Mouse (Mus musculus): Measurements from ENCODE around the gene Gpatch8. TPM values are rescaled to one million over a fixed set of nuclear protein-coding genes. Genes with fewer than 3 reads are reported as not detected.

The Gpatch8 gene
- total and polyA plus RNA-seq, 3 experiments: 17.9 to 29.7 (median 25.8) TPM

GRCm38 (mm10) chr11:102572866-102573663 is 16.9 kb upstream of the Gpatch8 start:
- Histone ChIP-seq H3K4me1 (ENCODE audit: control insufficient read depth in 1 of 2, insufficient read depth in 2 of 2, low read length in 2 of 2) (peaks cover 5 to 12% of the 10 kb centered on the region in 2 experiments), H3K27ac (ENCODE audit: control insufficient read depth, low read depth, low read length) (peak overlapping the region; percentile 26; the same call in 1 of the 2 replicates), H3K9ac (ENCODE audit: control insufficient read depth, low read depth, low read length, poor library complexity, severe bottlenecking) (peak overlapping the region; percentile 76), H3K79me2 (ENCODE audit: control insufficient read depth, insufficient read depth, low read length, poor library complexity) (no peaks in the 10 kb centered on the region; the same call in 1 of the 2 replicates), H3K4me3 (ENCODE audit: control insufficient read depth in 1 of 2, insufficient read depth in 1 of 2, low read depth in 2 of 2, low read length in 2 of 2) (peak overlapping the region; percentile 51 to 59), H3K27me3 (ENCODE audit: control insufficient read depth in 1 of 2, insufficient read depth in 2 of 2, low read length in 2 of 2) (no peaks in the 10 kb centered on the region), H3K36me3 (ENCODE audit: control insufficient read depth in 1 of 2, insufficient read depth in 2 of 2, low read length in 2 of 2) (peaks cover 0 to 11% of the 10 kb centered on the region in 2 experiments; a peak in 2 of 4 replicates), H3K9me3 (replicated peaks; ENCODE audit: insufficient read depth, low read length) (no peaks in the 10 kb centered on the region)
- DNase-seq (ENCODE audit: low read depth, low spot score): peak; percentile 96
- TF ChIP-seq GATA1 (IDR thresholded peaks at IDR 0.05; ENCODE audit: low read depth, low read length) (no peak), MAFK (IDR thresholded peaks at IDR 0.05; ENCODE audit: borderline replicate concordance, low read depth, low read length) (no peak), ETS1 (IDR thresholded peaks at IDR 0.05; ENCODE audit: low read depth, low read length) (no peak), MYB (IDR thresholded peaks at IDR 0.05; ENCODE audit: low read depth, low read length) (no peak), ZNF384 (IDR thresholded peaks at IDR 0.05; ENCODE audit: low read depth, low read length) (peak; percentile 24; the same call in 1 of the 2 replicates), MEF2A (IDR thresholded peaks at IDR 0.05; ENCODE audit: extremely low read depth, insufficient replicate concordance, low read depth, low read length, poor library complexity, severe bottlenecking) (no peak), SIN3A (IDR thresholded peaks at IDR 0.05; ENCODE audit: low read length) (0 out of 2 replicates have a peak, but pooled peaks have one; percentile 5), ELF1 (IDR thresholded peaks at IDR 0.05; ENCODE audit: low read depth, low read length) (no peak), RAD21 (IDR thresholded peaks at IDR 0.05; ENCODE audit: low read depth, low read length) (peak; percentile 64), POLR2AphosphoS5 (IDR thresholded peaks at IDR 0.05; ENCODE audit: borderline replicate concordance, low read depth, low read length) (no peak), CTCF (IDR thresholded peaks at IDR 0.05 in 2 of 3, conservative IDR thresholded peaks at IDR 0.05 in 1 of 3; ENCODE audit: control insufficient read depth in 1 of 3, insufficient read depth in 1 of 3, low read depth in 2 of 3, low read length in 3 of 3, poor library complexity in 1 of 3, severe bottlenecking in 1 of 3) (peak; percentile 72 to 97 (median 91)), TCF12 (IDR thresholded peaks at IDR 0.05; ENCODE audit: low read depth, low read length) (no peak), ZMIZ1 (IDR thresholded peaks at IDR 0.05; ENCODE audit: low read depth, low read length) (no peak), MYC (IDR thresholded peaks at IDR 0.05; ENCODE audit: low read depth, low read length) (0 out of 2 replicates have a peak, but pooled peaks have one; percentile 26), NRF1 (IDR thresholded peaks at IDR 0.05; ENCODE audit: insufficient read depth, low read depth, low read length, poor library complexity, severe bottlenecking) (no peak), ZC3H11A (IDR thresholded peaks at IDR 0.05; ENCODE audit: low read depth, low read length) (peak; percentile 29; the same call in 1 of the 2 replicates), CHD2 (IDR thresholded peaks at IDR 0.05; ENCODE audit: low read length) (no peak), JUND (IDR thresholded peaks at IDR 0.05; ENCODE audit: low read depth, low read length) (no peak), ZKSCAN1 (IDR thresholded peaks at IDR 0.05; ENCODE audit: low read depth, low read length) (no peak), BHLHE40 (IDR thresholded peaks at IDR 0.05; ENCODE audit: borderline replicate concordance, low read depth, low read length) (no peak), MAZ (IDR thresholded peaks at IDR 0.05; ENCODE audit: low read depth, low read length) (no peak), HCFC1 (IDR thresholded peaks at IDR 0.05; ENCODE audit: low read depth, low read length) (0 out of 2 replicates have a peak, but pooled peaks have one; percentile 47), EP300 (IDR thresholded peaks at IDR 0.05; ENCODE audit: low read depth in 1 of 2, low read length in 2 of 2) (no peak), SMC3 (IDR thresholded peaks at IDR 0.05; ENCODE audit: low read depth, low read length) (peak; percentile 72), TBP (IDR thresholded peaks at IDR 0.05; ENCODE audit: low read depth, low read length) (peak; percentile 92), MAX (IDR thresholded peaks at IDR 0.05; ENCODE audit: low read length) (peak; percentile 49; the same call in 1 of the 2 replicates), CHD1 (IDR thresholded peaks at IDR 0.05; ENCODE audit: low read depth, low read length) (no peak), MXI1 (IDR thresholded peaks at IDR 0.05; ENCODE audit: low read depth, low read length) (no peak), TAL1 (IDR thresholded peaks at IDR 0.05; ENCODE audit: low read length) (no peak), E2F4 (IDR thresholded peaks at IDR 0.05; ENCODE audit: borderline replicate concordance, low read depth, low read length) (no peak), POLR2A (IDR thresholded peaks at IDR 0.05; ENCODE audit: control insufficient read depth in 1 of 2, insufficient read depth in 1 of 2, low read depth in 1 of 2, low read length in 2 of 2, poor library complexity in 1 of 2) (peak in 1 of 2 experiments; percentile 52; a peak in 2 of 4 replicates)
